13 mouse cellular contexts compared by ENCODE assay signal in genomic region chr5:147016622-147017021, GRCm38 (mm10).
"Had no signal": no experiment of that assay in that cellular context is flagged by ENCODE, and none has a peak within 500 bp of the region (broad histone marks: within the 10 kb centered on the region; RNA-seq: fewer than 3 reads in every experiment).

No protein-coding gene starts in this region.

- H3K27me3 ChIP-seq: intestine, embryonic 15.5 days; liver, embryonic 15.5 days; stomach, embryonic 15.5 days had no signal

- H3K9ac ChIP-seq: intestine, embryonic 15.5 days; liver, embryonic 15.5 days; stomach, embryonic 15.5 days had no signal

- H3K9me3 ChIP-seq: intestine, embryonic 15.5 days; limb, embryonic 10.5 days; liver, embryonic 15.5 days; midbrain, embryonic 10.5 days; stomach, embryonic 15.5 days had no signal

- H3K4me3 ChIP-seq: intestine, embryonic 15.5 days; left cerebral cortex, adult 2 months; limb, embryonic 10.5 days; liver, embryonic 15.5 days; midbrain, embryonic 10.5 days; myocyte; stomach, embryonic 15.5 days had no signal

- H3K4me1 ChIP-seq: limb, embryonic 10.5 days; midbrain, embryonic 10.5 days; stomach, embryonic 15.5 days had no signal

- ATAC-seq: lung, postnatal 0 days had no signal

- H3K27ac ChIP-seq: intestine, embryonic 15.5 days; left cerebral cortex, adult 2 months; limb, embryonic 10.5 days; liver, embryonic 15.5 days; midbrain, embryonic 10.5 days; stomach, embryonic 15.5 days had no signal

- H3K4me2 ChIP-seq: intestine, embryonic 15.5 days; stomach, embryonic 15.5 days had no signal

- DNase-seq: kidney, adult 8-10 months; kidney, postnatal 14 days; lung, postnatal 36 days; midbrain, embryonic 14.5 days; right cerebral cortex, postnatal 14 days had no signal
